Mouse (Mus musculus) stomach, embryonic 14.5 days (tissue): ENCODE results near the gene Arvcf. TPM values are rescaled to one million over a fixed set of nuclear protein-coding genes. Genes with fewer than 3 reads are reported as not detected.

Source experiments
- ATAC-seq: fragments of 200-750 bp; cut with Nextera tagmentation; 2 replicates; pipeline ENCODE4 v1.8.0; 2017; ENCODE audit warnings: low read depth, moderate TSS enrichment; ENCODE audit not compliant: insufficient number of reproducible peaks, insufficient read depth, low FRiP score
- H3K27ac ChIP-seq: fragments of 300-500 bp; sonication (generic); 2 replicates; pipeline ENCODE4 v1.5.1; 2014; ENCODE audit warnings: mild to moderate bottlenecking, low read length, moderate library complexity, mixed read lengths
- H3K27me3 ChIP-seq: fragments of 300-500 bp; sonication (generic); 2 replicates; pipeline ENCODE4 v1.6.1; 2014; ENCODE audit warnings: low read length, control low read depth, mixed read lengths; ENCODE audit not compliant: control insufficient read depth, insufficient read depth
- H3K36me3 ChIP-seq: fragments of 300-500 bp; sonication (generic); 2 replicates; pipeline ENCODE4 v1.6.1; 2014; ENCODE audit warnings: mild to moderate bottlenecking, control low read depth, low read length, moderate library complexity, mixed read lengths; ENCODE audit not compliant: control insufficient read depth, insufficient read depth
- H3K4me1 ChIP-seq: fragments of 300-500 bp; sonication (generic); 2 replicates; pipeline ENCODE4 v1.6.1; 2014; ENCODE audit warnings: low read length, control low read depth, mixed read lengths; ENCODE audit not compliant: control insufficient read depth, insufficient read depth
- H3K4me2 ChIP-seq: fragments of 300-500 bp; sonication (generic); replicated peaks from 2 replicates; pipeline ENCODE4 v1.6.1; 2014; ENCODE audit warnings: low read depth, low read length, control low read depth
- H3K4me3 ChIP-seq: fragments of 300-500 bp; sonication (generic); 2 replicates; pipeline ENCODE4 v1.5.1; 2014; ENCODE audit warnings: low read depth, low read length, control low read depth
- H3K9ac ChIP-seq: fragments of 300-500 bp; sonication (generic); replicated peaks from 2 replicates; pipeline ENCODE4 v1.6.1; 2014; ENCODE audit warnings: low read depth, mild to moderate bottlenecking, control low read depth, low read length, moderate library complexity, mixed read lengths
- H3K9me3 ChIP-seq: fragments of 300-500 bp; sonication (generic); 2 replicates; pipeline ENCODE4 v1.6.1; 2016; ENCODE audit warnings: low read depth, low read length, control low read depth; ENCODE audit not compliant: control insufficient read depth
- WGBS: fragments of 180-500 bp; shearing (Covaris S2); extraction: QIAGEN DNeasy Blood & Tissue Kit; methylation state at CpG from one replicate; pipeline ENCODE4 v1.1.7; 2014; 5-methylcytosine and 5-hydroxymethylcytosine counted together
- polyA plus RNA-seq: library from polyadenylated mRNA; unstranded; fragments of >200 nt; fragmentation: Nextera tagmentation; extraction: Ambion mirVana; gene quantifications from 2 replicates; pipeline ENCODE4 v1.2.1, GENCODE M21; 2014

Arvcf gene
- polyA plus RNA-seq: 26.9 and 27.9 TPM in 2 replicates

DNA sequence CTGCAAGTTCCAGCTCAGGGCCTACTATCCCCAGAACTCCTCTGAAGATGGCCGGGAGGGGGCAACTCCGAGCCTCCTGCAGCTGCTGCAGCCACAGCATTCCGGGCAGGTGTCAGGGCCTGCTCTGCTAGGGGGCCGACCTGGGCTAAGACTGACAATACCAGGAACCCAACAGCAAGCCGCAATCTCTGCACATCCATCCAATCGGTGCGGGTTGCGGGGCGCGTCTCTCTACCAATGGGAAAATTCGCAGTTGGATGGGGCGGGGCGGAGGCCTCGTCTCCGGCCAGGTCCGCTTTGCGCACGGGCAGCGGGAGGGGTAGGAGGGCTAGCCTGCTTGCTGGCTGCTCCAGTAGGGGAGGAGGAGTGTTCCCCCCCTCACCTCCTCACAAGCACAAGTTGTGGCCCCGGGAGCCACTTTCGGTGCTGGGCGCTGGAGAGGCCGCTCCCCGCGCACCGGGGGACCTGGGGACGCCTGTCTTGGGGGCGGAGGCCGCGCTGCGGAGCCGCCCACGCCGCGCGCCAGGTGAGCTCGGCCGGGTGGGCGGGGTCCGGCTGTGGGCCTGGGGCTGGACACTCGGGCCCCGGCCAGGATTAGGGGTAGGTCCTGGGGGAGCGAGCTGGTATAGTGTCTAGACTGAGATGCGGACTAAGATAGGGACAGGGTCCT is at the start of gene Arvcf, which contains the start of gene Tango2:
Gene Arvcf, plus strand, starts transcription at position 252 of the 670 bp plus-strand sequence.
Gene Tango2, minus strand, starts transcription at position 173 of the 670 bp plus-strand sequence.
- H3K4me1 ChIP-seq: peaks cover 9% of the 10 kb centered on the region; the same call in 1 of the 2 replicates
- H3K27ac ChIP-seq: no peak within 1 kb of the TSS
- no peaks in the 10 kb centered on the region for H3K27me3 ChIP-seq
- peak within 1 kb of the TSS; percentile 99 for H3K4me2 ChIP-seq
- no peaks in the 10 kb centered on the region for H3K9me3 ChIP-seq
- under 1% methylated on average over 44 of the region's 44 CpGs for WGBS
- peak within 1 kb of the TSS; percentile 46 for H3K9ac ChIP-seq
- H3K4me3 ChIP-seq: peak within 1 kb of the TSS; percentile 70
- H3K36me3 ChIP-seq: no peaks in the 10 kb centered on the region
- peak; percentile 81 for ATAC-seq

GRCm38 (mm10) chr16:18308159-18308558 is 39.8 kb upstream of the Arvcf start:
- Histone ChIP-seq H3K27me3 (no peaks in the 10 kb centered on the region), H3K9ac (no peak overlapping the region), H3K4me3 (no peak overlapping the region), H3K4me1 (no peaks in the 10 kb centered on the region), H3K9me3 (no peaks in the 10 kb centered on the region), H3K4me2 (no peak overlapping the region), H3K36me3 (peaks cover 3% of the 10 kb centered on the region; the same call in 1 of the 2 replicates), H3K27ac (no peak overlapping the region)
- WGBS: 87% methylated on average over 1 of the region's 1 CpGs
- no peak for ATAC-seq

DNA sequence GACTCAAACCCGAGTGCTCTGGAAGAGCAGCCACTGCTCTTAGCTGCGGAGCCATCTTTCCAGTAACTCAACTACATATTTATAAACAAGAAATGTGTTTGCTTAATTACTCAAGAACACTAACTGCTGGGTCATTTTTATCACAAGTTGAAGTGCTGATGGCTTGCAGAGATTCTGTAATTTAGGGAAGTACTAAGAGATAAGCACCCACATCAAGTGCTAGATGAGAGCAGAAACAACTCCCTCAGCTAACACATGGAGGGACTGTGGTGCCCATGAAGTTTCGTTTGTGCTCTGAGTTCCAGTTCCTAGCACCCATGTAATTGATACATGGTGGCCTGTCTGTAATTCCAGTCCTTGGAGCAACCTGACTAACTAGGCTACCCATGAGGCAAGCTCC is 29.0 kb upstream of the Arvcf start:
- Histone ChIP-seq H3K4me3 (no peak overlapping the region), H3K27ac (no peak overlapping the region), H3K36me3 (no peaks in the 10 kb centered on the region), H3K9me3 (no peaks in the 10 kb centered on the region), H3K4me2 (no peak overlapping the region), H3K4me1 (no peaks in the 10 kb centered on the region), H3K27me3 (no peaks in the 10 kb centered on the region), H3K9ac (no peak overlapping the region)
- 80% methylated on average over 3 of the region's 3 CpGs for WGBS
- no peak for ATAC-seq

DNA sequence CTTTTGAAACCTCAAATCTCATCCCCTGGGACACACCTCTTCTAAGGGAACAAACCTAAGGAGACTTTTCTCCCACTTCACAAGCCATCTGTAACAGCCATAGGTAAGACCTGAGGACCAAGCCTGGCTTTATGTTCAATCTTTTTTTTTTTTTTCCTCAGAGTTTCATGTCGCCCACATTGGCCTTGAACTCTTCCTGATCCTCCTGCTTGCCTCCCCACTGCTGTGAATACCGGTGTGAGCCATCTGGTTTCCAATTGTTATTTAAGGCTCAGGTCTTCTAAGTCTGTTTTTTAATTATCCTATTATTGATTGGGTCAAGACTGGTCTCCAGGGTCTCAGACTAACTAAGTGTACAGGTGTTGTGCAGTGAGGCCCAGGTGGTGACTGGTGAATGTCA is 26.5 kb upstream of the Arvcf start:
- Histone ChIP-seq H3K4me1 (no peaks in the 10 kb centered on the region), H3K4me2 (no peak overlapping the region), H3K9ac (no peak overlapping the region), H3K4me3 (no peak overlapping the region), H3K36me3 (no peaks in the 10 kb centered on the region), H3K27ac (no peak overlapping the region), H3K9me3 (no peaks in the 10 kb centered on the region), H3K27me3 (no peaks in the 10 kb centered on the region)
- no peak for ATAC-seq
- 82% methylated on average over 2 of the region's 2 CpGs for WGBS

- 78% methylated on average over 2 of the region's 2 CpGs for WGBS
- Histone ChIP-seq H3K27me3 (no peaks in the 10 kb centered on the region), H3K9ac (no peak overlapping the region), H3K9me3 (no peaks in the 10 kb centered on the region), H3K27ac (no peak overlapping the region), H3K4me3 (no peak overlapping the region), H3K4me2 (no peak overlapping the region), H3K36me3 (no peaks in the 10 kb centered on the region), H3K4me1 (no peaks in the 10 kb centered on the region)
- ATAC-seq: no peak
Measured at GRCm38 (mm10) chr16:18323460-18323859, 24.5 kb upstream of the Arvcf start.

GRCm38 (mm10) chr16:18324031-18324430 is 24.0 kb upstream of the Arvcf start:
- H3K4me3 ChIP-seq: no peak overlapping the region
- H3K36me3 ChIP-seq: no peaks in the 10 kb centered on the region
- H3K9ac ChIP-seq: no peak overlapping the region
- H3K4me2 ChIP-seq: no peak overlapping the region
- H3K27me3 ChIP-seq: no peaks in the 10 kb centered on the region
- WGBS: 82% methylated on average over 6 of the region's 6 CpGs
- no peak for ATAC-seq
- H3K4me1 ChIP-seq: no peaks in the 10 kb centered on the region
- H3K9me3 ChIP-seq: no peaks in the 10 kb centered on the region
- no peak overlapping the region for H3K27ac ChIP-seq

DNA sequence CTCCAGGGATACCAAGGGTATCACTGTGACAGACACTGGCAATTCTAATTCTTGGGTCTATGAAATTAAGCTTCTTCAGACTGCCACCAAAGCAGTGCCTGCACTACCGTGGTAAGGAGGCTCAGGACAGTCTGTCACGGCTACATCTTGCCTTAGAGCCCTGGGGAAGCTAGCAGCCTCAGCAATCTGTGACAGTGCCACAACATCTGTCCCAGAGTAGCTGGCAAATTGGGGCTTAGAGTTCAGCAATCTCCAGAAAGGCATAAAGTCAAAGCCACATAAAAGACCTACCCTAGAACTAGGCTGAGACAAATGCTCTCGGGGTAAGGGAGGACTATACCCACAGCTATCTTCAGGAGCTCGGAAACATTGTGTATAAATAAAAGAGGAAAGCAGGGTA is 22.2 kb upstream of the Arvcf start:
- no peak overlapping the region for H3K27ac ChIP-seq
- no peak overlapping the region for H3K4me2 ChIP-seq
- H3K27me3 ChIP-seq: no peaks in the 10 kb centered on the region
- H3K9me3 ChIP-seq: no peaks in the 10 kb centered on the region
- no peak overlapping the region for H3K4me3 ChIP-seq
- no peaks in the 10 kb centered on the region for H3K36me3 ChIP-seq
- ATAC-seq: no peak
- H3K9ac ChIP-seq: no peak overlapping the region
- no peaks in the 10 kb centered on the region for H3K4me1 ChIP-seq
- 72% methylated on average over 4 of the region's 4 CpGs for WGBS

DNA sequence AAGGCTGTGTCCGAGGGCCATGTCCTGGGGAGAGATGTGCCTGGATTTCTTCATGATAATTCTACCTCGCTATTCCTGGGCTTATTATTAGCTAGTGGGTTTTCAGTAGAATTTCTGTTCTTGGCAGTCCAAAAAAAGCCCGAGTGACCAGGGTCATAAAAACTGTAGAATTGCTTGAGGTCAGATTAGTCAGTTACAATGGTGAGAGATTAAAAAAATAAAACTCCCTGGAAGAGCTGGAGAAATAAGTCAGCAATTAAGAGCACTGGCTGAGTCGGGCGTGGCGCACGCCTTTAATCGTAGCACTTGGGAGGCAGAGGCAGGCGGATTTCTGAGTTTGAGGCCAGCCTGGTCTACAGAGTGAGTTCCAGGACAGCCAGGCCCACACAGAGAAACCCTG is 20.0 kb upstream of the Arvcf start:
- ATAC-seq: no peak
- 94% methylated on average over 9 of the region's 9 CpGs for WGBS

DNA sequence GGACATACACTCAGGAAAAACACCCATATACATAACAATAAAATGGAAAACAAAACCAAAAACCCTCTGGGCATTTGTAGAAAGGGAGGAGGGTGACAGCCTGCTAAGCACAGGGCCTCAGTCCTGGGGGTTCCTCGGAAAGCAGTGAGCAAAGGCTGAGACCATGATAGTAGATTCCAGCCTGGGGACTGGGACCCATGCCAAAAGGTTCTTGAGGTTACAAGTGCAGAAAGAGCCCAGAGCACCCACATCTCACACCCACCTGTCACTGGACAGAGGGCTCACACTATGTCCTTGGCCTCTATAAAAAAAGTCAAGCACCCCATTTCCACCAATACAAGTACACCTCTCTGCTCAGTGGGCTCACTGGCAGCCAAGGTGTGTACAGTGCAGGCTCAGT is 19.5 kb upstream of the Arvcf start:
- Histone ChIP-seq H3K9ac (no peak overlapping the region), H3K4me1 (no peaks in the 10 kb centered on the region), H3K27ac (no peak overlapping the region), H3K27me3 (no peaks in the 10 kb centered on the region), H3K4me2 (no peak overlapping the region), H3K4me3 (no peak overlapping the region), H3K36me3 (no peaks in the 10 kb centered on the region), H3K9me3 (no peaks in the 10 kb centered on the region)
- no peak for ATAC-seq
- WGBS: 75% methylated on average over 1 of the region's 1 CpGs

More for the DNA sequence above, 20.0 kb upstream of the Arvcf start:
- Histone ChIP-seq H3K27ac (no peak overlapping the region), H3K9ac (no peak overlapping the region), H3K36me3 (no peaks in the 10 kb centered on the region), H3K4me2 (no peak overlapping the region), H3K9me3 (no peaks in the 10 kb centered on the region), H3K4me1 (no peaks in the 10 kb centered on the region), H3K4me3 (no peak overlapping the region), H3K27me3 (no peaks in the 10 kb centered on the region)
